Mouse (Mus musculus): ENCODE data around the gene Dhx40. TPM values are rescaled to one million over a fixed set of nuclear protein-coding genes. Genes with fewer than 3 reads are reported as not detected.
"Not testable (repeated sequence)": the region's sequence is repeated elsewhere in the genome, so short reads cannot be mapped to it uniquely, and the experiment has no call there.

Gene Dhx40
- polyA plus RNA-seq, 1 experiment from 2014 or later: 20.5 TPM

DNA sequence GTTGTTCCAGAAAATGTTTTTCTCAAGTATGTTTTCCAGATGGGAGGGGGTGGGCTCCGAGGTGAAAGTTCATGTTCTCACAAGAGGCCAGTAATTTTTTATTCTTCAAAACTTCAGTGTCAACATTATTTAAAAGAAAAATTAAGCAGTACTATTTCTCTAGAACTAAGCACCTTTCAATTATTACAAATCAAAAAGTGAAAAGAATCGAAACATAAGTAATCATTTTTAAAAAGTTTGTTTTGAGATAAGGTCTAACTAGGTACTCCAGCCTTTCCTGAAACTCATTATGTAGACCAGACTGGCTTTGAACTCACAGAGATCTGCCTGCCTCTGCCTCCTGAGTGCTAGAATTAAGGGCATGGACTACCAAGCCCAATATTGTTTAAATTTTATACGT, 8.7 kb upstream of the Dhx40 start:
- ATAC-seq (ENCODE audit: insufficient number of reproducible peaks, low FRiP score, low TSS enrichment, low read depth); H3K27ac ChIP-seq (replicated peaks); H3K4me1 ChIP-seq; H3K27me3 ChIP-seq; H3K36me3 ChIP-seq; H3K9ac ChIP-seq; H3K4me2 ChIP-seq (replicated peaks); H3K9me3 ChIP-seq (replicated peaks); H3K4me3 ChIP-seq (replicated peaks): not testable (repeated sequence)
- 85% methylated on average over 3 of the region's 3 CpGs for WGBS

DNA sequence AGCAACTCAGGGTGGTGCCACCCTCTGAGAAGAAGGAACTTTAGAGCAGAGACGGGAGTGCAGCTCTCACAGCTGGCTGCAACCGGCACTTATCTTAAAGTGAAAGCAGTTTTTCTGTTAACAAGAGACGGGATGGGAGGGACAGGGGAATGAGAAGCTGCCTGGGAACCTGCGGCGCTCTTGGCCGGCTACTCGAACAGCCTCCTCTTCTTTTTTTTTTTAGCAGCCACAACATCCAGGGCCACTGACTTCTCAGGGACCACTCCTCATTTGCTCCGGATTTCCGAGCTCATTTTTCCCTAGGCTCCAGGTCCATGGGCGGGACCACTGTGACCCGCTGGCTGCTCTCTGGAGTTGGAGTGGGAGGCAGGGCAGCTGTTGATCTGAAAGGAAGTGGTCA, 6.9 kb upstream of the Dhx40 start:
- not testable (repeated sequence) for H3K36me3 ChIP-seq; H3K27ac ChIP-seq (replicated peaks); H3K4me1 ChIP-seq; H3K9ac ChIP-seq; H3K4me3 ChIP-seq (replicated peaks); ATAC-seq (ENCODE audit: insufficient number of reproducible peaks, low FRiP score, low TSS enrichment, low read depth); H3K4me2 ChIP-seq (replicated peaks); H3K9me3 ChIP-seq (replicated peaks); H3K27me3 ChIP-seq
- WGBS: 4% methylated on average over 4 of the region's 11 CpGs

DNA sequence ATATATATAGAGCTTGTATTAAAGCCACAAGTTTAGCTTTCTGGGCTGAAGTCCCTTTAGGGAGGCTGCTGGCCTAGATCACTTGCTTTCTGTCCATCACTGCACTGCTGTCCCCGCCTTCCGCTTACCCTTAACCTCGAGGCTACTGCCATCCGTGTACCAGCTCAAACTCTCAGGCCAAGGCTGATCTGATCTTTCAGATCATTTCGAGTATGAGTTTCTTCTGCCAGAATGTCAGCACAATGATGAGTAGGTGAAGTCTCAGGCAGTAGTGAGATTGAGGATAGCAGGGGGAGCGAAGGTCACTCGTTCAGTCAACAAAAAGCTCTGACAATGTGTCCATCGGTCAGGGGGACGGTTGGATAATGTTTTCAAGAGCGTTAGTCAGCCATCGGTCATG, 5.7 kb upstream of the Dhx40 start:
- not testable (repeated sequence) for H3K27me3 ChIP-seq; H3K4me1 ChIP-seq; H3K27ac ChIP-seq (replicated peaks); H3K9ac ChIP-seq; H3K4me3 ChIP-seq (replicated peaks); H3K4me2 ChIP-seq (replicated peaks); H3K9me3 ChIP-seq (replicated peaks); H3K36me3 ChIP-seq; ATAC-seq (ENCODE audit: insufficient number of reproducible peaks, low FRiP score, low TSS enrichment, low read depth)
- WGBS: 61% methylated on average over 6 of the region's 11 CpGs

DNA sequence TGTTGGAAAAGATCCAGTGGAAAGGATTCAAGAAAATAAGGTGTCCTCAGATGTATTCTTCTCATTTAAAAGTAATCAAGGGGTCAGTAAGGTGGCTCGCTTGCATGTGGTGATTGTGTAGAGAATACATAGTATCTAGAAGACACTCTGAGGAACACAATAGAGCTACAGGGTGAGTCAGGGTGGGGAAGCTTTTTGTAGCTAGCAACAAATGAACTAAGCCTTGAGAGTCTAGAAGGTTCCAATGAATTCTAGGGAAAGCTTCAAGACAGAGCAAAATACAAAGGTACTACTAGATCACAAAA, 3.7 kb upstream of the Dhx40 start:
- H3K27ac ChIP-seq (replicated peaks): no peak overlapping the region
- H3K9ac ChIP-seq: no peak overlapping the region
- H3K4me2 ChIP-seq (replicated peaks): no peak overlapping the region
- H3K4me1 ChIP-seq: peaks cover 10% of the 10 kb centered on the region; the same call in 1 of the 2 replicates
- no peak overlapping the region for H3K4me3 ChIP-seq (replicated peaks)
- no peaks in the 10 kb centered on the region for H3K27me3 ChIP-seq
- no peaks in the 10 kb centered on the region for H3K36me3 ChIP-seq
- H3K9me3 ChIP-seq (replicated peaks): no peaks in the 10 kb centered on the region
- no peak for ATAC-seq (ENCODE audit: insufficient number of reproducible peaks, low FRiP score, low TSS enrichment, low read depth)
- 75% methylated on average over 1 of the region's 1 CpGs for WGBS

DNA sequence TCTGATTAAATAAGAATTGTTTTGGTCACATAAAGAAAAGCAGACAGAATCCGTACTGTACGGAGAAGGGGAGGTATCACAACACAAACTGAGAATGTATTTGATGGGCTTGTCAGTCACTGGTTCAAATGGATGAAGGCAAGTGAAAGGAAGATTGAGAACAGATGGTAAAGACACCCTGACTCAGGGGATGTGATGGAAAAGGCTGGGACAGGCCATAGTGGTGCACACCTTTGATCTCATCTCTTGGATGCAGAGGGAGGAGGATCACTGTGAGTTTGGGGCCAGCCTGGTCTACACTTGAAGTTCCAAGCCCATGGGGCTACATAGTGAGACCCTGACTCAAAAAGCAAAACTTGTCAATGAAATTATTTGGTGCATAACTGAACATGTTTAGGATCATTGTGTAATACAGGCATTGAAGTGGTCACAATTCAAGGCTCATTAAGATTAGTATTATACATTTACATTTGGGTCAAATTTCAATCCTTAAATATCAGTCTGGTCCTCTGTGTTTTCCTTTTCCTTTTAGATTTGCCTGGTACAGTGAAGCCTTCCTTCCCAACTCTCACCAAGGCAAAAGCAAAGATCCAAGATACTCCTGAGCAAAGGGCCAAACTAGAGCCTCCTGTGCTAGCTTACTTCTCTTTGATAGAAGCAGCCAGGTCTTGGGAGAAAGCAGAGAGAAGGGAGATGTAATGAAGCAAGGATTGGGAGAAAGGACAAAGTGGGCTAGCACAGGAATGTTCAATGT, 3.2 kb upstream of the Dhx40 start:
- Histone ChIP-seq H3K4me3 (replicated peaks) (no peak overlapping the region), H3K27ac (replicated peaks) (no peak overlapping the region), H3K4me2 (replicated peaks) (no peak overlapping the region), H3K9ac (no peak overlapping the region), H3K9me3 (replicated peaks) (no peaks in the 10 kb centered on the region), H3K27me3 (no peaks in the 10 kb centered on the region), H3K4me1 (peaks cover 10% of the 10 kb centered on the region; the same call in 1 of the 2 replicates), H3K36me3 (no peaks in the 10 kb centered on the region)
- 83% methylated on average over 2 of the region's 2 CpGs for WGBS
- no peak for ATAC-seq (ENCODE audit: insufficient number of reproducible peaks, low FRiP score, low TSS enrichment, low read depth)

GRCm38 (mm10) chr11:86809828-86810227, 2.3 kb upstream of the Dhx40 start:
- no peaks in the 10 kb centered on the region for H3K27me3 ChIP-seq
- no peak overlapping the region for H3K27ac ChIP-seq (replicated peaks)
- peaks cover 10% of the 10 kb centered on the region; the same call in 1 of the 2 replicates for H3K4me1 ChIP-seq
- no peaks in the 10 kb centered on the region for H3K36me3 ChIP-seq
- H3K4me3 ChIP-seq (replicated peaks): no peak overlapping the region
- H3K9ac ChIP-seq: no peak overlapping the region
- 69% methylated on average over 4 of the region's 4 CpGs for WGBS
- no peak for ATAC-seq (ENCODE audit: insufficient number of reproducible peaks, low FRiP score, low TSS enrichment, low read depth)
- H3K9me3 ChIP-seq (replicated peaks): no peaks in the 10 kb centered on the region
- H3K4me2 ChIP-seq (replicated peaks): no peak overlapping the region

- peak overlapping the region; percentile 77 for H3K9ac ChIP-seq
- H3K9me3 ChIP-seq (replicated peaks): no peaks in the 10 kb centered on the region
- peak overlapping the region; percentile 84 for H3K4me2 ChIP-seq (replicated peaks)
- H3K27me3 ChIP-seq: no peaks in the 10 kb centered on the region
- ATAC-seq (ENCODE audit: insufficient number of reproducible peaks, low FRiP score, low TSS enrichment, low read depth): peak; percentile 58; the same call in 1 of the 2 replicates
- under 1% methylated on average over 25 of the region's 25 CpGs for WGBS
- peak overlapping the region; percentile 99 for H3K4me3 ChIP-seq (replicated peaks)
- peaks cover 15% of the 10 kb centered on the region for H3K36me3 ChIP-seq
- peak overlapping the region; percentile 76 for H3K27ac ChIP-seq (replicated peaks)
- H3K4me1 ChIP-seq: peaks cover 10% of the 10 kb centered on the region; the same call in 1 of the 2 replicates
These were observed 507 bp downstream of the Dhx40 start for GRCm38 (mm10) chr11:86807001-86807477.

GRCm38 (mm10) chr11:86794161-86794560, 13.4 kb downstream of the Dhx40 start:
- Histone ChIP-seq H3K4me1 (no peaks in the 10 kb centered on the region), H3K27ac (replicated peaks) (no peak overlapping the region), H3K4me2 (replicated peaks) (no peak overlapping the region), H3K27me3 (no peaks in the 10 kb centered on the region), H3K9ac (no peak overlapping the region), H3K36me3 (peaks cover 26% of the 10 kb centered on the region), H3K4me3 (replicated peaks) (no peak overlapping the region), H3K9me3 (replicated peaks) (no peaks in the 10 kb centered on the region)
- no peak for ATAC-seq (ENCODE audit: insufficient number of reproducible peaks, low FRiP score, low TSS enrichment, low read depth)
- 90% methylated on average over 1 of the region's 1 CpGs for WGBS

GRCm38 (mm10) chr11:86787436-86787835, 20.1 kb downstream of the Dhx40 start:
- not testable (repeated sequence) for H3K27ac ChIP-seq (replicated peaks); H3K4me1 ChIP-seq; H3K27me3 ChIP-seq; ATAC-seq (ENCODE audit: insufficient number of reproducible peaks, low FRiP score, low TSS enrichment, low read depth); H3K9me3 ChIP-seq (replicated peaks); H3K4me3 ChIP-seq (replicated peaks); H3K9ac ChIP-seq; H3K4me2 ChIP-seq (replicated peaks)
- 95% methylated on average over 5 of the region's 5 CpGs for WGBS
- peaks cover 48% of the 10 kb centered on the region for H3K36me3 ChIP-seq

- H3K9me3 ChIP-seq (replicated peaks): no peaks in the 10 kb centered on the region
- no peak overlapping the region for H3K27ac ChIP-seq (replicated peaks)
- H3K4me3 ChIP-seq (replicated peaks): no peak overlapping the region
- no peaks in the 10 kb centered on the region for H3K27me3 ChIP-seq
- no peaks in the 10 kb centered on the region for H3K4me1 ChIP-seq
- peaks cover 48% of the 10 kb centered on the region for H3K36me3 ChIP-seq
- 92% methylated on average over 2 of the region's 2 CpGs for WGBS
- no peak overlapping the region for H3K9ac ChIP-seq
- no peak for ATAC-seq (ENCODE audit: insufficient number of reproducible peaks, low FRiP score, low TSS enrichment, low read depth)
- no peak overlapping the region for H3K4me2 ChIP-seq (replicated peaks)
These were observed 21.8 kb downstream of the Dhx40 start for GRCm38 (mm10) chr11:86785767-86786166.

DNA sequence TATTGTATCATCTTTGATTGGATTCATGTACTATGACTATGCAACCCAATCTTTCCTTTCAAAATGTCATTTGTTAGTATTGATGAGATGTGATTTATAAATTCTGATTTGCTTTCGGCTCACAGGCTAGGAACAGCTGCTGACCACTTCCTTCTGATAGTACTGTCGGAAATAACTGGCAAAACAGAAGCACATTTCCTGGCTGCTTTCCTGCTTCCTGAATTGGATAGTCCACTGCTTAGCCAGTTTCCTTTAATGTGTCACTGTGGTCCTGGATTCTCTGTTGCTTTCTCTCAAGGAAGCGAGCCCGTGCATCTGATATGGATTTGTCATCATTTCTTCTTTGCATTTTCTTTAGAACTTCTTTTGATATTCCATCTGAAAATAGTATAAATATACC, 37.7 kb downstream of the Dhx40 start:
- Histone ChIP-seq H3K4me2 (replicated peaks) (no peak overlapping the region), H3K36me3 (peaks cover 24% of the 10 kb centered on the region), H3K27me3 (no peaks in the 10 kb centered on the region), H3K9me3 (replicated peaks) (no peaks in the 10 kb centered on the region), H3K4me3 (replicated peaks) (no peak overlapping the region), H3K27ac (replicated peaks) (no peak overlapping the region), H3K4me1 (no peaks in the 10 kb centered on the region), H3K9ac (no peak overlapping the region)
- no peak for ATAC-seq (ENCODE audit: insufficient number of reproducible peaks, low FRiP score, low TSS enrichment, low read depth)
- WGBS: 83% methylated on average over 4 of the region's 4 CpGs

DNA sequence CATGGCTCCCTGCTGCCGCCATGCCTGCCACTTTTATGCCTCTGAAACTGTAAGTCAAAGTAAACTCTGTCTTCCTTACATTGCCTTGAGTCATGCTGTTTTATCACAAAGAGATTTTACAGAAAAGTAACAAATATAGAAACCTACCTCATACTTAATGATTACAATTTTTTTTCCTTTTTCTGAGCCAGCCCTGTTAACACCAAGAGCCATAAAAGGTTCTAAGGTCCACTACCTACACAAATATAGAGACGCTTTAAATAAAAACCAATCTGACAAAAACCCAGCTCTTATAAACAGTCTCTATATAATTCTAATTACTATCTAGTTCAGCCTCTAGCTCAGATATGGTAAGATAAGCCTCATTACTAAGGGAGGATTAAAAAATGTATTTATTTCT, 43.0 kb downstream of the Dhx40 start:
- Histone ChIP-seq H3K4me1 (no peaks in the 10 kb centered on the region), H3K4me2 (replicated peaks) (no peak overlapping the region), H3K27ac (replicated peaks) (no peak overlapping the region), H3K4me3 (replicated peaks) (no peak overlapping the region), H3K27me3 (no peaks in the 10 kb centered on the region), H3K9ac (no peak overlapping the region), H3K36me3 (no peaks in the 10 kb centered on the region), H3K9me3 (replicated peaks) (no peaks in the 10 kb centered on the region)
- no peak for ATAC-seq (ENCODE audit: insufficient number of reproducible peaks, low FRiP score, low TSS enrichment, low read depth)
- 88% methylated on average over 2 of the region's 2 CpGs for WGBS
